Mouse (Mus musculus) activated CD4-positive, CD25-positive, alpha-beta regulatory T cell, adult 9 weeks (primary cell): ENCODE results near the gene Eps8l3. TPM values are rescaled to one million over a fixed set of nuclear protein-coding genes. Genes with fewer than 3 reads are reported as not detected.

Experiments
- polyA plus RNA-seq: library from polyadenylated mRNA; unstranded; fragments of 100-300 nt; shearing (Covaris generic); gene quantifications from one replicate; pipeline ENCODE4 v1.2.1, GENCODE M21; 2017

The Eps8l3 gene
- not detected for polyA plus RNA-seq

GRCm38 (mm10) chr3:107877005-107877404, at the start of gene Eps8l3:
TSS of gene Eps8l3 (plus strand) at chr3:107877229.

DNA sequence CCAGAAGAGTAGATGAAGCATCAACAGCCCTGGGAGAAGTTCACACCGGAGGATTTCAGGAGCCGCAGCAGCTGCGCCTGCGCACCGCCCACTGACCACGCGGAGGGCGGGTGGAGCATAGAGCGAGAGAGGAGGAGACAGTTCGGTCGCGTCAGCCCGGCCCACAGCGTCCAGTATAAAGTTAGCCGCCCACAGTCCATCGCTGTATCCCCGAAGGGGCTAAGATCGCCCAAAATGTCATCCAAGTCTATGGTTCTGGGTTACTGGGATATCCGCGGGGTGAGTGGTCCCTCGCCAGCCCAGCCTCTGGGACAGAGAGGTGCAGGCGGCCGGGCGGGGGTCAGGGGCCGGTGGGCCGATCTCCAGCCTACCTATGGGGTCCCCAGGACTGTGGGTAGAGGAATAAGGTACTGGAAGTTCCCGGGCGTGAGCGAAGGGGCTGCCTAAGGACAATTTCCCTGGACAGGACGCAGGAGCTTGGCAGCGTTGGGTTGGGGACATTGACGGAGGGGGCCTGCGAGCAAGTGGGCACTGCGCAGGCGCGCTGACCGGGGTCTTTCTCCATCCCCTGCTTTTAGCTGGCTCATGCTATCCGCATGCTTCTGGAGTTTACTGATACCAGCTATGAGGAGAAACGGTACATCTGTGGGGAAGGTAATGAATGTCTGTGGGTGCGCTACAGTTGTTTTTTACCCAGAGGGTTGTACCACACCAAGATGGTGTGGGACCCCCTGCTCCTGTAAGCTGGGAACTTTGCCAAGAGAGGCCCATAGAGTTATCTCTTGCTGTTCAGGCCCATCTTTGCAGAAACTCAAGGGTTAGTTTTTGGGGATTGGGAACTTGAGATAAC, 18.9 kb downstream of the Eps8l3 start, which contains the start of gene Gstm5:
Gene Gstm5 (plus strand): TSS at position 102 of the 850 bp plus-strand sequence.

GRCm38 (mm10) chr3:107931670-107932069, 54.6 kb downstream of the Eps8l3 start, which contains the start of gene Gstm7:
TSS of gene Gstm7 (minus strand) at chr3:107931817.

Other genes with a start within 250 kb of the Eps8l3 start
- not detected for gene Gm10961, start 245.9 kb upstream of the Eps8l3 start, polyA plus RNA-seq
- gene Strip1, start 245.5 kb upstream of the Eps8l3 start, polyA plus RNA-seq: 47.9 TPM
- gene Ahcyl1, start 180.7 kb upstream of the Eps8l3 start, polyA plus RNA-seq: 10.7 TPM
- 22.6 TPM for gene Csf1, start 116.8 kb upstream of the Eps8l3 start, polyA plus RNA-seq
- gene Gstm5, start 18.6 kb downstream of the Eps8l3 start, polyA plus RNA-seq: 1.4 TPM
- 1.2 TPM for gene Gstm7, start 54.6 kb downstream of the Eps8l3 start, polyA plus RNA-seq
- not detected for gene Gstm6, start 66.5 kb downstream of the Eps8l3 start, polyA plus RNA-seq
- gene Gstm3, start 92.1 kb downstream of the Eps8l3 start, polyA plus RNA-seq: not detected
- not detected for gene Gstm2, start 109.2 kb downstream of the Eps8l3 start, polyA plus RNA-seq
- gene Gstm1, start 140.7 kb downstream of the Eps8l3 start, polyA plus RNA-seq: 2.6 TPM
- gene Gstm4, start 167.7 kb downstream of the Eps8l3 start, polyA plus RNA-seq: 10.1 TPM
- gene Ampd2, start 209.4 kb downstream of the Eps8l3 start, polyA plus RNA-seq: 58.2 TPM
- not detected for gene Gnat2, start 215.6 kb downstream of the Eps8l3 start, polyA plus RNA-seq